Mouse (Mus musculus): ENCODE results near the gene Gpr183. TPM values are rescaled to one million over a fixed set of nuclear protein-coding genes. Genes with fewer than 3 reads are reported as not detected.

The Gpr183 gene
- polyA plus RNA-seq, 1 experiment from 2014 or later = 1.5 TPM

- no peak overlapping the region for H3K9ac ChIP-seq (ENCODE audit: low read depth, low read length)
- no peak overlapping the region for H3K4me2 ChIP-seq
- H3K27ac ChIP-seq (ENCODE audit: low read depth, low read length) = no peak overlapping the region
- no peaks in the 10 kb centered on the region for H3K27me3 ChIP-seq (ENCODE audit: control insufficient read depth, insufficient read depth, low read length)
- H3K4me1 ChIP-seq (ENCODE audit: control insufficient read depth, insufficient read depth, low read length) = peaks cover 11% of the 10 kb centered on the region
- H3K36me3 ChIP-seq (ENCODE audit: control insufficient read depth, insufficient read depth, low read length) = peaks cover 7% of the 10 kb centered on the region; the same call in 1 of the 2 replicates
- H3K4me3 ChIP-seq (ENCODE audit: low read depth, low read length) = no peak overlapping the region
- no peaks in the 10 kb centered on the region for H3K9me3 ChIP-seq (replicated peaks; ENCODE audit: control insufficient read depth, low read length)
- WGBS (ENCODE audit: insufficient replicate concordance) = 25% methylated on average over 3 of the region's 3 CpGs
- ATAC-seq (replicated peaks; ENCODE audit: insufficient number of reproducible peaks, low FRiP score, low TSS enrichment) = no peak
These were observed 45.2 kb downstream of the Gpr183 start for GRCm38 (mm10) chr14:121919752-121920151.

GRCm38 (mm10) chr14:121918266-121918665 is 46.7 kb downstream of the Gpr183 start:
- H3K4me3 ChIP-seq (ENCODE audit: low read depth, low read length) = no peak overlapping the region
- no peak overlapping the region for H3K9ac ChIP-seq (ENCODE audit: low read depth, low read length)
- WGBS (ENCODE audit: insufficient replicate concordance) = 88% methylated on average over 3 of the region's 3 CpGs
- H3K4me2 ChIP-seq = no peak overlapping the region
- peaks cover 11% of the 10 kb centered on the region for H3K4me1 ChIP-seq (ENCODE audit: control insufficient read depth, insufficient read depth, low read length)
- H3K27ac ChIP-seq (ENCODE audit: low read depth, low read length) = no peak overlapping the region
- H3K9me3 ChIP-seq (replicated peaks; ENCODE audit: control insufficient read depth, low read length) = no peaks in the 10 kb centered on the region
- no peaks in the 10 kb centered on the region for H3K27me3 ChIP-seq (ENCODE audit: control insufficient read depth, insufficient read depth, low read length)
- ATAC-seq (replicated peaks; ENCODE audit: insufficient number of reproducible peaks, low FRiP score, low TSS enrichment) = no peak
- H3K36me3 ChIP-seq (ENCODE audit: control insufficient read depth, insufficient read depth, low read length) = peaks cover 7% of the 10 kb centered on the region; the same call in 1 of the 2 replicates

GRCm38 (mm10) chr14:121916311-121917094 is 48.5 kb downstream of the Gpr183 start:
- Histone ChIP-seq H3K36me3 (ENCODE audit: control insufficient read depth, insufficient read depth, low read length) (peaks cover 7% of the 10 kb centered on the region; the same call in 1 of the 2 replicates), H3K27me3 (ENCODE audit: control insufficient read depth, insufficient read depth, low read length) (no peaks in the 10 kb centered on the region), H3K27ac (ENCODE audit: low read depth, low read length) (no peak overlapping the region), H3K9ac (ENCODE audit: low read depth, low read length) (no peak overlapping the region), H3K4me3 (ENCODE audit: low read depth, low read length) (no peak overlapping the region), H3K4me1 (ENCODE audit: control insufficient read depth, insufficient read depth, low read length) (peaks cover 11% of the 10 kb centered on the region), H3K9me3 (replicated peaks; ENCODE audit: control insufficient read depth, low read length) (no peaks in the 10 kb centered on the region), H3K4me2 (no peak overlapping the region)
- ATAC-seq (replicated peaks; ENCODE audit: insufficient number of reproducible peaks, low FRiP score, low TSS enrichment) = no peak
- 85% methylated on average over 6 of the region's 6 CpGs for WGBS (ENCODE audit: insufficient replicate concordance)

- WGBS (ENCODE audit: insufficient replicate concordance) = 70% methylated on average over 8 of the region's 8 CpGs
- Histone ChIP-seq H3K4me3 (ENCODE audit: low read depth, low read length) (no peak within 1 kb of the TSS), H3K9me3 (replicated peaks; ENCODE audit: control insufficient read depth, low read length) (no peaks in the 10 kb centered on the region), H3K27me3 (ENCODE audit: control insufficient read depth, insufficient read depth, low read length) (no peaks in the 10 kb centered on the region), H3K9ac (ENCODE audit: low read depth, low read length) (no peak within 1 kb of the TSS), H3K36me3 (ENCODE audit: control insufficient read depth, insufficient read depth, low read length) (peaks cover 7% of the 10 kb centered on the region; the same call in 1 of the 2 replicates), H3K4me2 (no peak within 1 kb of the TSS), H3K27ac (ENCODE audit: low read depth, low read length) (no peak within 1 kb of the TSS), H3K4me1 (ENCODE audit: control insufficient read depth, insufficient read depth, low read length) (peaks cover 7% of the 10 kb centered on the region)
- ATAC-seq (replicated peaks; ENCODE audit: insufficient number of reproducible peaks, low FRiP score, low TSS enrichment) = no peak
These were observed 49.4 kb downstream of the Gpr183 start, which contains the start of gene Gpr18 for GRCm38 (mm10) chr14:121915621-121916020. Gene Gpr18, minus strand, starts transcription at chr14:121915781.

- Histone ChIP-seq H3K27ac (ENCODE audit: low read depth, low read length) (no peak overlapping the region), H3K4me3 (ENCODE audit: low read depth, low read length) (no peak overlapping the region), H3K4me1 (ENCODE audit: control insufficient read depth, insufficient read depth, low read length) (peaks cover 2% of the 10 kb centered on the region), H3K36me3 (ENCODE audit: control insufficient read depth, insufficient read depth, low read length) (peaks cover 7% of the 10 kb centered on the region), H3K9ac (ENCODE audit: low read depth, low read length) (no peak overlapping the region), H3K9me3 (replicated peaks; ENCODE audit: control insufficient read depth, low read length) (no peaks in the 10 kb centered on the region), H3K27me3 (ENCODE audit: control insufficient read depth, insufficient read depth, low read length) (no peaks in the 10 kb centered on the region), H3K4me2 (no peak overlapping the region)
- ATAC-seq (replicated peaks; ENCODE audit: insufficient number of reproducible peaks, low FRiP score, low TSS enrichment) = no peak
- WGBS (ENCODE audit: insufficient replicate concordance) = 88% methylated on average over 5 of the region's 5 CpGs
These were observed 49.9 kb downstream of the Gpr183 start for GRCm38 (mm10) chr14:121915143-121915542.

GRCm38 (mm10) chr14:121912501-121912900 is 52.5 kb downstream of the Gpr183 start:
- Histone ChIP-seq H3K4me2 (no peak overlapping the region), H3K9ac (ENCODE audit: low read depth, low read length) (no peak overlapping the region), H3K36me3 (ENCODE audit: control insufficient read depth, insufficient read depth, low read length) (peaks cover 12% of the 10 kb centered on the region), H3K4me3 (ENCODE audit: low read depth, low read length) (no peak overlapping the region), H3K27me3 (ENCODE audit: control insufficient read depth, insufficient read depth, low read length) (no peaks in the 10 kb centered on the region), H3K9me3 (replicated peaks; ENCODE audit: control insufficient read depth, low read length) (no peaks in the 10 kb centered on the region), H3K27ac (ENCODE audit: low read depth, low read length) (no peak overlapping the region), H3K4me1 (ENCODE audit: control insufficient read depth, insufficient read depth, low read length) (no peaks in the 10 kb centered on the region)
- ATAC-seq (replicated peaks; ENCODE audit: insufficient number of reproducible peaks, low FRiP score, low TSS enrichment) = no peak
- WGBS (ENCODE audit: insufficient replicate concordance) = 88% methylated on average over 7 of the region's 7 CpGs

GRCm38 (mm10) chr14:121909868-121910267 is 55.1 kb downstream of the Gpr183 start:
- no peak overlapping the region for H3K4me2 ChIP-seq
- H3K9ac ChIP-seq (ENCODE audit: low read depth, low read length) = no peak overlapping the region
- H3K9me3 ChIP-seq (replicated peaks; ENCODE audit: control insufficient read depth, low read length) = no peaks in the 10 kb centered on the region
- 89% methylated on average over 6 of the region's 6 CpGs for WGBS (ENCODE audit: insufficient replicate concordance)
- peaks cover 5% of the 10 kb centered on the region; the same call in 1 of the 2 replicates for H3K36me3 ChIP-seq (ENCODE audit: control insufficient read depth, insufficient read depth, low read length)
- no peak overlapping the region for H3K27ac ChIP-seq (ENCODE audit: low read depth, low read length)
- no peaks in the 10 kb centered on the region; the same call in 1 of the 2 replicates for H3K4me1 ChIP-seq (ENCODE audit: control insufficient read depth, insufficient read depth, low read length)
- H3K4me3 ChIP-seq (ENCODE audit: low read depth, low read length) = no peak overlapping the region
- no peaks in the 10 kb centered on the region for H3K27me3 ChIP-seq (ENCODE audit: control insufficient read depth, insufficient read depth, low read length)
- ATAC-seq (replicated peaks; ENCODE audit: insufficient number of reproducible peaks, low FRiP score, low TSS enrichment) = no peak

GRCm38 (mm10) chr14:121906992-121907681 is 57.9 kb downstream of the Gpr183 start:
- H3K27me3 ChIP-seq (ENCODE audit: control insufficient read depth, insufficient read depth, low read length) = no peaks in the 10 kb centered on the region
- peaks cover 12% of the 10 kb centered on the region for H3K4me1 ChIP-seq (ENCODE audit: control insufficient read depth, insufficient read depth, low read length)
- H3K9me3 ChIP-seq (replicated peaks; ENCODE audit: control insufficient read depth, low read length) = no peaks in the 10 kb centered on the region
- H3K9ac ChIP-seq (ENCODE audit: low read depth, low read length) = no peak overlapping the region
- H3K4me2 ChIP-seq = no peak overlapping the region
- 87% methylated on average over 11 of the region's 11 CpGs for WGBS (ENCODE audit: insufficient replicate concordance)
- no peak for ATAC-seq (replicated peaks; ENCODE audit: insufficient number of reproducible peaks, low FRiP score, low TSS enrichment)
- H3K36me3 ChIP-seq (ENCODE audit: control insufficient read depth, insufficient read depth, low read length) = peaks cover 5% of the 10 kb centered on the region; the same call in 1 of the 2 replicates
- H3K4me3 ChIP-seq (ENCODE audit: low read depth, low read length) = no peak overlapping the region
- no peak overlapping the region for H3K27ac ChIP-seq (ENCODE audit: low read depth, low read length)

Measured in heart, embryonic 11.5 days (tissue).